Mouse (Mus musculus) liver, adult 2 months (tissue): ENCODE data around the gene Arhgef18.

Experiments used
- CTCF ChIP-seq: fragments of 200-500 bp; IDR thresholded peaks from 2 replicates; pipeline ENCODE4 v1.5.1; 2011; ENCODE audit warnings: low read depth, low read length, control low read depth
- POLR2A ChIP-seq: fragments of 200-500 bp; IDR thresholded peaks from 2 replicates; pipeline ENCODE4 v1.6.1; 2011; ENCODE audit warnings: low read length, control low read depth; ENCODE audit not compliant: insufficient read depth; ENCODE audit errors: extremely low read depth

DNA sequence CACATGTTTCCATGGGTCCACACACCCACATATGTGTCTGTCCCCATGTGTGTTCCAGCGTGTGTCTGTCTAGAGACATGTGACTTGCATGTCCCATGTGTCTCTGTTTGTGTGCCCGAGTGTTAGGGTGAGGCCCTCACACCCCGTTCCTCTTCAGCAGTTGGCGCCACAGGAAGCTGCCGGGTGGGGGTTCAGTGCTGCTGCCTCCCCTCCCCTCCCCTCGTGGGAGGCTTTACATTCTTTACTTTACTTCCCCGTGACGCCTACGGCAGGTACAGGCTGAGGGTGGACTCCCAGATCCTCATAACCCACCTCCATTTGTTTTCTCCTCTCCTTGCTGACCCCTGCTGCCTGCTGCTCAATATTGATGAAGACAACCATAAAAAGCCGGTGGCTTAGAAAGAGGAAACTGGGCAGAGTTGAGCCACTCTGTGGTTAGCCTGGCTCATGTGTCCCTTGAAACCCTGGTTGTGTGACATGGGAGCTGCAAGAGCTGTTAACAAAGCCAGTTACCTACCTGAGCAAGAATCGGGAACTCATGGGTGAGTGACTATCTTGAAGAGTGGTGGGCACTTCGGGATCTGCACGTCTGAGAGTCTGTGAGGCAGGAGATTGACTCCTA is 39.5 kb upstream of the Arhgef18 start, which contains the start of gene A430078G23Rik:
- TF ChIP-seq CTCF (no peak), POLR2A (no peak)
